Mouse (Mus musculus) ES-CJ7 (cell line): ENCODE measurements around the gene Frmpd3.

Source experiments
- DNase-seq: peaks from one replicate; pipeline ENCODE4 v3.0.0; 2011; ENCODE audit warnings: low read depth, low spot score

Gene Frmpd3

GRCm38 (mm10) chrX:140456279-140456731 lies 114.2 kb downstream of the Frmpd3 start, which contains the start of gene Prps1:
TSS of gene Prps1 (plus strand) at chrX:140456613.
- DNase-seq: peak; percentile 91

DNA sequence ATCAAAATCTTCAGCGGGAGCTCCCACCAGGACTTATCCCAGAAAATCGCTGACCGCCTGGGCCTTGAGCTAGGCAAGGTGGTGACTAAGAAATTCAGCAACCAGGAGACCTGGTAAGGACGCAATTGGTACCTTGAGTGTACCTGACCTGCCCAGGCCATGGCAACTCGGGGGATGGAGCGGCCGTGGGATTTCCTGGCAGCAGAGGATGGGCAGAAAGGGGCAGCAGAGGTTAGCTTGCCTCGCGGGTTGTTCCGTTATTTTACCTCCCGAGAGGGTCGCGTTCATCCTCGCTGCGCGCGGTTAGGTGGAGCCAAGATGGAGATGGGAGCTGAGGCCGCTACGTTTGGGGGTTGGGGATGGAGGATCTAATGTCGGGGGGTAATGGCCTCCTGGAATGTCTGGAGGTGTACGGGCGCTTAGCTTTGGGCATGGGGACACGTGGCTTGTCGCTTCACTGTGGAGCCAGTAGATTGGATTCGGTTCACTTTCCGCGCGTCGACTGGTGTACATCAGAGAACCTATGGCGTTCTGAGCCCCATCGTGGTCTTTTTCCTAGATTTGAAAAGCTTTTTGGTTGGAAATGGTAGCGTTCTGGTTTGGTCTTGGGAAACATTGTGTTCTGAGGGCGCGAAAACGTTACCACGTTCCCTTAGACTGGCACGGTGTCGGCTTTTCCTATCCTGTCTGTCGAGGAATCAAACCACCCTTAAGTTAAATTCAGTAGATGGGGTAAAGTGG lies 114.9 kb downstream of the Frmpd3 start:
- DNase-seq: no peak

DNA sequence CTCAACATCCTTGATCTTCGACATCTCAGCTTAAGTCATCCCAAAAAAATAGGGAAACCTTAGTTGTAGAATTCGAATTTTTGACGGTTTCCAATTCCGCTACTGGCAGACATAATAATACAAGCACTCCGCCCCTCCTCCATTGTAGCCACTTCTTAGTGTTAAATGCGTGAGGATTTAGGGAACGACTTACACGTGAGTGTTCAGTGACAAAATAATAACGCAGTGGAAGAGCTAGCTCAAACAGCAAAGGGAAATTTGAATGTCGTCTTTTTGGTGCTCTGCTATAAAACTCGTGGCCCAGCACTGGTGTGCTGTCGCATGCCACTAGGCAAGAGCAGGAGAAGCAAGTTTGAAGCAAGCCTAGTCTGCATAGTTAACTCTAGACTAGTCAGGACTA lies 115.4 kb downstream of the Frmpd3 start:
- no peak for DNase-seq

DNA sequence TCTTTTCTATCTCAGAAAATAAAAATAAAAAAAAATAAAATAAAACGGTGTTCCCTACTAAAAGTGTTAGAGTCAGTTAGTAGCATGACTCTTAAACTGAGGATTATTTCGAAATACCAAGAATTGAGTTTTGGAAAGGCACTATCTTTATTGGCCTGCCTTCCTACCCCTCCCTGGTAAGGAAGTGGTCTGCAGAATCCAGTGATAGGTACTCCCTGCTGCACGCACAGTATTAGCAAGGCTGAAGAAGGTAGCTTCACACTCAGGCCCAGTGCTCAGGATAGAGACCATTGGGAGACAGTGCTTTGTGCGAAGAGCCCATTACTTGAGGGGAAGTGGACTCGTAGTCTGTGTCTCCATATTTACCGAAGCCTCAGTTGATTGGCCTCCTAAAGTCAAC lies 136.2 kb downstream of the Frmpd3 start:
- no peak for DNase-seq

GRCm38 (mm10) chrX:140479171-140479570 lies 137.1 kb downstream of the Frmpd3 start:
- DNase-seq: peak; percentile 62
